Mouse (Mus musculus) heart, adult 2 months (tissue): ENCODE data around the gene Hexdc.

Source experiments
- CTCF ChIP-seq: fragments of 200-600 bp; IDR thresholded peaks from 2 replicates; pipeline ENCODE4 v1.8.1; 2022; ENCODE audit warnings: antibody characterized with exemption, mild to moderate bottlenecking, moderate library complexity
- EP300 ChIP-seq: fragments of 200-500 bp; IDR thresholded peaks from 2 replicates; pipeline ENCODE4 v1.6.1; 2011; ENCODE audit warnings: low read depth, low read length, control low read depth; ENCODE audit not compliant: insufficient read depth
- POLR2A ChIP-seq: fragments of 200-500 bp; IDR thresholded peaks from 2 replicates; pipeline ENCODE4 v1.6.1; 2011; ENCODE audit warnings: mild to moderate bottlenecking, low read depth, low read length, control low read depth; ENCODE audit not compliant: insufficient read depth

DNA sequence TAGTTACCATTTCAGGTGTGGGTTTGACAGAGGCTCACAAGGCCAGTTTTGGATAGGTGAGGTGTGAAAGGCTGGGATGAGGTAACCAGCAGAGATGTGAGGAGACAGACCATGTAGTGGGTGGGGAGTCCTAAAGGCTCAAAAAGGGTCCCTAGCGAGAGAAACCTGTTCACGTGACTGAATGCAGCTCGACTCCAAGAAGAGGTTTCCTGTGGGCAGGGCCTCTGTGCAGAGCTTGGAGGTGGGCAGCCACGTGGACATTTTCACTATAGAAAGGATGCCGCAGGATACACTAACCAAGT is 423 bp upstream of the Hexdc start:
- no peak for TF ChIP-seq CTCF
- TF ChIP-seq POLR2A = no peak
- TF ChIP-seq EP300 = no peak
